Mouse (Mus musculus) forebrain, embryonic 12.5 days (tissue): ENCODE results near the gene Morf4l1. TPM values are rescaled to one million over a fixed set of nuclear protein-coding genes. Genes with fewer than 3 reads are reported as not detected.
"Not testable (repeated sequence)": the region's sequence is repeated elsewhere in the genome, so short reads cannot be mapped to it uniquely, and the experiment has no call there.

Experiments
- ATAC-seq: fragments of 200-750 bp; cut with Nextera tagmentation; 2 replicates; pipeline ENCODE4 v1.8.0; 2017; ENCODE audit warnings: moderate TSS enrichment; ENCODE audit not compliant: low FRiP score
- H3K27ac ChIP-seq: fragments of 300-500 bp; sonication (generic); 2 replicates; pipeline ENCODE4 v1.5.1; 2016; ENCODE audit warnings: mild to moderate bottlenecking
- H3K27me3 ChIP-seq: fragments of 300-500 bp; sonication (generic); 2 replicates; pipeline ENCODE4 v1.6.1; 2016; ENCODE audit warnings: mild to moderate bottlenecking
- H3K36me3 ChIP-seq: fragments of 300-500 bp; sonication (generic); replicated peaks from 2 replicates; pipeline ENCODE4 v1.6.1; 2016; ENCODE audit warnings: mild to moderate bottlenecking
- H3K4me1 ChIP-seq: fragments of 300-500 bp; sonication (generic); 2 replicates; pipeline ENCODE4 v1.6.1; 2016
- H3K4me2 ChIP-seq: fragments of 300-500 bp; sonication (generic); 2 replicates; pipeline ENCODE4 v1.6.1; 2016; ENCODE audit warnings: mild to moderate bottlenecking, moderate library complexity
- H3K4me3 ChIP-seq: fragments of 300-500 bp; sonication (generic); replicated peaks from 2 replicates; pipeline ENCODE4 v1.5.1; 2016; ENCODE audit warnings: mild to moderate bottlenecking
- H3K9ac ChIP-seq: fragments of 300-500 bp; sonication (generic); 2 replicates; pipeline ENCODE4 v1.6.1; 2016; ENCODE audit warnings: mild to moderate bottlenecking
- H3K9me3 ChIP-seq: fragments of 300-500 bp; sonication (generic); 2 replicates; pipeline ENCODE4 v1.6.1; 2016
- WGBS: fragments of 180-500 bp; shearing (Covaris S2); methylation state at CpG from one replicate; pipeline ENCODE4 v1.1.7; 2016; 5-methylcytosine and 5-hydroxymethylcytosine counted together
- polyA plus RNA-seq: library from polyadenylated mRNA; unstranded; fragments of >200 nt; fragmentation: Nextera tagmentation; extraction: Ambion mirVana; gene quantifications from 2 replicates; pipeline ENCODE4 v1.2.1, GENCODE M21; 2016

Gene Morf4l1
- polyA plus RNA-seq, 1 experiment from 2014 or later = 497 TPM

DNA sequence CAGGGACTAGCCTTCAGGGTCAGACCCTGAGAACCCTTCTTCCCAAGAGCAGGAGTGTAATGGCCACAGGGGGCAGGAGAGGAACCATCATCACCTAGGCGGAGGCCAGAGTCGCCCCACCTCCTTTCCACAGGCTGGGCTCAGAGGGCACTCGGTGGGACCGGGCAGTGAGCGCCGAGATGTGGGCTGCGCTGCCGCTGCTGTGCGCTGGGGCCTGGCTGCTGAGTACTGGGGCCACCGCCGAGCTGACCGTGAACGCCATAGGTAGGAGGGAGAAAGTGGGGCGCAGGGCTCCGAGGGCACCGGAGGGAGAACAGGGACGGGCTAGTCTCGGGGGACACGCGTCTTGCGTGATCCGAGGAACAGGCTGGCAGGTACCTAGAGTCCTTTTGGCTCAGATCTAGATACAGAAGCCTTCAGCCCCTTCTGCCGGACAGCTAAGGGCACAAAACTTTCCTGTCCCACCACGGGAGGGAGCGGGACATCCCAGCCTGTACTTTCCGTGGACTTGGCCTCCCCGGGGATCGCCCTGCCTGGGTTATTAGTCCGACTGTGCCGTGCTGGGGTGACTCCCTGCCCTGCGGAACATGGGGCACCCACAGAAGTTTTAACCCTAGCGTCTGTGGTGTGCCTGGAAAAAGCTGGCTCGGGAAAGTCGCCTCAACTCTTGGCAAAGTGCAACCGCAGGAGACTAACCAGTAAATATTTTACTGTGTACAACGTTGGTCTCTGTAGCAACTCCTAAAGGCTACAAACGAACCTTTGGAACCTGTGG lies 60.0 kb downstream of the Morf4l1 start:
- Histone ChIP-seq H3K27ac (no peak overlapping the region), H3K4me1 (peaks cover 8% of the 10 kb centered on the region; the same call in 1 of the 2 replicates), H3K36me3 (no peaks in the 10 kb centered on the region), H3K27me3 (peaks cover 16% of the 10 kb centered on the region; the same call in 1 of the 2 replicates), H3K4me2 (peak overlapping the region; percentile 73), H3K9me3 (no peaks in the 10 kb centered on the region), H3K9ac (peak overlapping the region; percentile 56), H3K4me3 (peak overlapping the region; percentile 39)
- 1% methylated on average over 37 of the region's 37 CpGs for WGBS
- peak; percentile 77 for ATAC-seq

DNA sequence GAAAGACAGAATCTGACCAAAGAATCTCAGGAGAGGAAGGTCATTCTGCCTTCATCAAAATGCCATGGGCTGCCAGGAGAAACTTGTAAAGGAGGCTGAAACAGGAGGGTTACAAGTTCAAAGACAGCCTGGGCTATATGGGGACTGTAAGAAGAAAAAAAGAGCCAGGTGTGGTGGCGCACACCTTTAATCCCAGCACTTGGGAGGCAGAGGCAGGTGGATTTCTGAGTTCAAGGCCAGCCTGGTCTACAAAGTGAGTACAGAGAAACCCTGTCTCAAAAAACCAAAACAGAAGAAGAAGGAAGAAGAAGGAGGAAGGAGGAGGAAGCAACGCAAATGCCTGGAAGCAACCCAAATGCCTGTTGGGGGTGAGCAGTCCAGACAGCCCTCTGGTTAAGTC lies 60.7 kb downstream of the Morf4l1 start, which contains the start of gene Ctsh:
Ctsh (plus strand) TSS at position 301 of the 400 bp plus-strand sequence.
- WGBS = 87% methylated on average over 2 of the region's 2 CpGs
- Histone ChIP-seq H3K4me1 (peaks cover 8% of the 10 kb centered on the region; the same call in 1 of the 2 replicates), H3K9ac (peak within 1 kb of the TSS; percentile 56), H3K4me2 (peak within 1 kb of the TSS; percentile 73), H3K27ac (no peak within 1 kb of the TSS), H3K9me3 (no peaks in the 10 kb centered on the region), H3K4me3 (peak within 1 kb of the TSS; percentile 39), H3K27me3 (peaks cover 16% of the 10 kb centered on the region; the same call in 1 of the 2 replicates), H3K36me3 (no peaks in the 10 kb centered on the region)
- no peak for ATAC-seq

DNA sequence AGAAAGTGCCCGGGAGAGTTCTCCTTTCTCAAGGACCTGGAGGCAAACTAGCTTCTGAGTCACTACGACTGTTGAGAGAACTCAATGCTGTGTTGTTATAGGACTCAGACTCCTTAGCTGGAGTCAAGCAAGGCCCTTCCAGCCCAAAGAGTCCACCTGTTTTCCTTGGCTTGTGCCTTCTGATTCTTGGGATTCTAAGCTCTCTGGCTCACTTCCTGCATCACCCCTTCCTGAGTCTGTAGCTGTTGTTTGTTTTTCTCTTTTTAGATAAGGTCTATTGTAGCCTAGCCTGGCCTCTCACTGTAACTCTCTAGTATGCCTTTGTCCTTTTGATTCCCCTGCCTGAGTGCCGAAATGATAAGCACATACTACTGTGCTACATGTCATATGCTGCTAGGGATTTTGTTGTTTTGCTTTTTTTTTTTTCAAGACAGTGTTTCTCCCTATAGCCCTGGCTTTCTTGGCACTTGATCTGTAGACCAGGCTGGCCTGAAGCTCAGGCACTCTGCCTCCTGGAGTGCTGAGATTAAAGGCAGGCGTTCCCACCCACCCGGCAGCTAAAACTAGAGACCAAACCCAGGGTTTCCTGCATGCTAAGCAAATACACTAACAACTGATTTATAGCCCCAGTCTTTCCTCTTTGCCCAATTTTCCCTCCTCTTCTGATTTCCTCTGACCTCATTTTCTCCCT lies 66.5 kb downstream of the Morf4l1 start:
- Histone ChIP-seq H3K4me3 (no peak overlapping the region), H3K4me1 (no peaks in the 10 kb centered on the region), H3K27me3 (no peaks in the 10 kb centered on the region), H3K27ac (no peak overlapping the region), H3K9me3 (0 out of 2 replicates have a peak, but pooled peaks cover 3% of the 10 kb centered on the region), H3K9ac (no peak overlapping the region), H3K36me3 (no peaks in the 10 kb centered on the region), H3K4me2 (no peak overlapping the region)
- ATAC-seq = no peak
- WGBS = 67% methylated on average over 5 of the region's 5 CpGs

DNA sequence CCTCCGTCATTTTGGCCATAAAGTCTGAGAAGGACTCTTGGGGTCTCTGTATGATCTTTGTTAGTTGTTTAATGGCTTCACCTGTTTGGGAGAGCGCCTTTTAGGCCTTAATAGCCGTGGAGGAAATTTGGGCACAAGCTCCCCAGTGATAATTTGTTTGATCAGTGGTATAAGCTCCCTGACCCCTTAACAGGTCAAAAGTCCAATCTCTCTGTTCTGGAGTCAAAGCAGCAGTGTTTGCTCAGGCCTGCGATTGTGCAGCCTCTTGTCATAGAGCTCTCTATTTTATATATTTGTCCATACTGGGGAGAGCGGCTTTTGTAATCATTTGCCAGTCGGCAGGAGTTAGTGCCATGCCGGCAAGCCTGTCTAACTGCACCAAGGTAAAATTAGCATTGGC lies 69.4 kb downstream of the Morf4l1 start:
- no peaks in the 10 kb centered on the region for H3K4me1 ChIP-seq
- no peak overlapping the region for H3K4me2 ChIP-seq
- no peaks in the 10 kb centered on the region for H3K36me3 ChIP-seq
- no peak overlapping the region for H3K27ac ChIP-seq
- no peaks in the 10 kb centered on the region for H3K27me3 ChIP-seq
- H3K9me3 ChIP-seq = 0 out of 2 replicates have a peak, but pooled peaks cover 3% of the 10 kb centered on the region
- ATAC-seq = no peak
- H3K9ac ChIP-seq = no peak overlapping the region
- 93% methylated on average over 7 of the region's 7 CpGs for WGBS
- H3K4me3 ChIP-seq = no peak overlapping the region

DNA sequence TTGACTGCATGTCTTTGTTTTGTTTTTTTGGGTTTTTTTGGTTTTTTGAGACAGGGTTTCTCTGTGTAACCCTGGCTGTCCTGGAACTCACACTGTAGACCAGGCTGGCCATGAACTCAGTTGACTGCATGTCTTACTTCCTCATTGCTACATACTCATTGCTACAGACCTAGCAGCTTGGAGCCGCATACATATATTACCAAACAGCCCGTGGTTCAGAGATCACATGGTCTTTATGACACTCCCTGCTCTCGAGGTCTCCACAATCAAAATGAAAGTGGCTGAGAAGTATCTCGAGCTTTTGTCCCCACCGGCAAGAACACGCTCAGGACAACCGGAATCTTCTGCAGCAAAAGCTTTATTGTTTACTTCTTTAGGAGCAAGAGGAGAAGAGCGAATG lies 71.7 kb downstream of the Morf4l1 start:
- H3K27me3 ChIP-seq, H3K4me3 ChIP-seq, H3K27ac ChIP-seq, H3K4me2 ChIP-seq, H3K4me1 ChIP-seq, H3K9ac ChIP-seq, H3K9me3 ChIP-seq, ATAC-seq, H3K36me3 ChIP-seq: not testable (repeated sequence)
- WGBS = 93% methylated on average over 8 of the region's 8 CpGs

Other genes starting within 250 kb of the Morf4l1 start
- gene Rasgrf1, start 204.9 kb downstream of the Morf4l1 start, polyA plus RNA-seq = 0.18 and 0.24 TPM in 2 replicates
- 7.5 and 7.7 TPM in 2 replicates for gene Ctsh, start 60.6 kb downstream of the Morf4l1 start, polyA plus RNA-seq
- 19.9 and 21.7 TPM in 2 replicates for gene Adamts7, start 48.3 kb upstream of the Morf4l1 start, polyA plus RNA-seq
- gene Tbc1d2b, start 156.0 kb upstream of the Morf4l1 start, polyA plus RNA-seq = 9.6 and 10.6 TPM in 2 replicates